Mouse (Mus musculus) layer of hippocampus, adult 9-11 months (tissue): ENCODE results near the gene Cdkn2aip.
A peak's percentile ranks its signal among the peaks of the same experiment; 100 is the strongest.

Source experiments
- DNase-seq: peaks from one replicate; pipeline ENCODE4 v3.0.0; 2022

Cdkn2aip gene

GRCm38 (mm10) chr8:47693119-47693518 is 20.6 kb downstream of the Cdkn2aip start:
- DNase-seq: peak; percentile 63

- no peak for DNase-seq
Measured at GRCm38 (mm10) chr8:47691831-47692230, 21.9 kb downstream of the Cdkn2aip start.

GRCm38 (mm10) chr8:47691303-47691702 is 22.4 kb downstream of the Cdkn2aip start:
- DNase-seq: no peak

- no peak for DNase-seq
Measured at GRCm38 (mm10) chr8:47690674-47691078, 23.1 kb downstream of the Cdkn2aip start.

- no peak for DNase-seq
Measured at GRCm38 (mm10) chr8:47689704-47690326, 23.9 kb downstream of the Cdkn2aip start.

- no peak for DNase-seq
Measured at GRCm38 (mm10) chr8:47684441-47684840, 29.3 kb downstream of the Cdkn2aip start.

GRCm38 (mm10) chr8:47683994-47684393 is 29.7 kb downstream of the Cdkn2aip start:
- DNase-seq: no peak

GRCm38 (mm10) chr8:47680306-47680705 is 33.4 kb downstream of the Cdkn2aip start:
- no peak for DNase-seq

- no peak for DNase-seq
Measured at GRCm38 (mm10) chr8:47679603-47680002, 34.1 kb downstream of the Cdkn2aip start.

- DNase-seq: no peak
Measured at GRCm38 (mm10) chr8:47676631-47677030, 37.1 kb downstream of the Cdkn2aip start.

- DNase-seq: no peak
Measured at GRCm38 (mm10) chr8:47676224-47676623, 37.5 kb downstream of the Cdkn2aip start.

- DNase-seq: peak; percentile 51
Measured at GRCm38 (mm10) chr8:47675786-47676185, 37.9 kb downstream of the Cdkn2aip start.

- peak; percentile 100 for DNase-seq
Measured at GRCm38 (mm10) chr8:47674777-47675710, 38.7 kb downstream of the Cdkn2aip start, which contains the start of gene Ing2. Gene Ing2 (minus strand): TSS chr8:47675556.

GRCm38 (mm10) chr8:47674140-47674776 is 39.5 kb downstream of the Cdkn2aip start:
- DNase-seq: no peak

GRCm38 (mm10) chr8:47673317-47674139 is 40.2 kb downstream of the Cdkn2aip start:
- DNase-seq: peak; percentile 83

- no peak for DNase-seq
Measured at GRCm38 (mm10) chr8:47664231-47664785, 49.4 kb downstream of the Cdkn2aip start.

GRCm38 (mm10) chr8:47663201-47663600 is 50.5 kb downstream of the Cdkn2aip start:
- DNase-seq: no peak

GRCm38 (mm10) chr8:47662716-47663115 is 51.0 kb downstream of the Cdkn2aip start:
- no peak for DNase-seq

- no peak for DNase-seq
Measured at GRCm38 (mm10) chr8:47660394-47660793, 53.3 kb downstream of the Cdkn2aip start.

GRCm38 (mm10) chr8:47659463-47659862 is 54.3 kb downstream of the Cdkn2aip start:
- DNase-seq: no peak
